Mouse (Mus musculus): ENCODE results near the gene Matk.
"Not testable (repeated sequence)": the region's sequence is repeated elsewhere in the genome, so short reads cannot be mapped to it uniquely, and the experiment has no call there.

Matk gene

GRCm38 (mm10) chr10:81252424-81253419 is at the start of gene Matk:
Gene Matk (plus strand): TSS chr10:81252935.
- DNase-seq, result peak; percentile 73

DNA sequence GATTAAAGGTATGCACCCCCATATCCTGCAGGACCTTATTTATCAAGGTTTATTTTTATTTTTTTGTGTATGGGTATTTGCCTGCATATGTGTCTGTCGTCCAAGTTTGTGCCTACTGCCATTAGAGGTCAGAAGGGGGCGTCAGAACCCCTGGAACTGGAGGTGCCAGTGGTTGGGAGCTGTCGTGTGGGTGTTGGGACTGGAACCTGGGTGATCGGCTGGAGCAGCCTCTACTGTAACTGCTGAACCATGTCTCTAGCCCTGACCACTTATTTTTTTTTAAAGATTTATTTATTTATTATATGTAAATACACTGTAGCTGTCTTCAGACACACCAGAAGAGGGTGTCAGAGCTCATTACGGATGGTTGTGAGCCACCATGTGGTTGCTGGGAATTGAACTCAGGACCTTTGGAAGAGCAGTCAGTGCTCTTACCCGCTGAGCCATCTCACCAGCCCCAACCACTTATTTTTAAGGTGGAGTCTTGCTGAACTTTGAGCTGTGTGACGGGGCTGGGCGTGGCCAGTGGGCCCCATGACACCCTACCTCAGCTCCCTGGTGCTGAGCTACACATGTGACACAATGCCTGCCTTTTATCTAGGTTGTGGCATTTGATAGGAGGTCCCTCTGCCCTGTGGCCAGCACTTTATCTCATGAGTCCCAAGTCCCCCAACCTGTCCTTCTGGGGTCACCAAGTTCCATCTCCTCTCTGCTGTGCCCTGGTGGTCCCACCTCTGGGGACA is 49.6 kb upstream of the Matk start:
- DNase-seq, result no peak

- no peak for DNase-seq
Observed at GRCm38 (mm10) chr10:81204137-81204536, 48.6 kb upstream of the Matk start.

GRCm38 (mm10) chr10:81210154-81210553 is 42.6 kb upstream of the Matk start:
- no peak for DNase-seq

GRCm38 (mm10) chr10:81216260-81216659 is 36.5 kb upstream of the Matk start:
- no peak for DNase-seq

GRCm38 (mm10) chr10:81216810-81217209 is 35.9 kb upstream of the Matk start:
- no peak for DNase-seq

- DNase-seq, result peak; percentile 45
Observed at GRCm38 (mm10) chr10:81217267-81217666, 35.5 kb upstream of the Matk start.

GRCm38 (mm10) chr10:81217964-81218363 is 34.8 kb upstream of the Matk start:
- DNase-seq, result peak; percentile 81

GRCm38 (mm10) chr10:81221402-81222015 is 31.2 kb upstream of the Matk start:
- DNase-seq, result no peak

GRCm38 (mm10) chr10:81223731-81224130 is 29.0 kb upstream of the Matk start:
- not testable (repeated sequence) for DNase-seq

DNA sequence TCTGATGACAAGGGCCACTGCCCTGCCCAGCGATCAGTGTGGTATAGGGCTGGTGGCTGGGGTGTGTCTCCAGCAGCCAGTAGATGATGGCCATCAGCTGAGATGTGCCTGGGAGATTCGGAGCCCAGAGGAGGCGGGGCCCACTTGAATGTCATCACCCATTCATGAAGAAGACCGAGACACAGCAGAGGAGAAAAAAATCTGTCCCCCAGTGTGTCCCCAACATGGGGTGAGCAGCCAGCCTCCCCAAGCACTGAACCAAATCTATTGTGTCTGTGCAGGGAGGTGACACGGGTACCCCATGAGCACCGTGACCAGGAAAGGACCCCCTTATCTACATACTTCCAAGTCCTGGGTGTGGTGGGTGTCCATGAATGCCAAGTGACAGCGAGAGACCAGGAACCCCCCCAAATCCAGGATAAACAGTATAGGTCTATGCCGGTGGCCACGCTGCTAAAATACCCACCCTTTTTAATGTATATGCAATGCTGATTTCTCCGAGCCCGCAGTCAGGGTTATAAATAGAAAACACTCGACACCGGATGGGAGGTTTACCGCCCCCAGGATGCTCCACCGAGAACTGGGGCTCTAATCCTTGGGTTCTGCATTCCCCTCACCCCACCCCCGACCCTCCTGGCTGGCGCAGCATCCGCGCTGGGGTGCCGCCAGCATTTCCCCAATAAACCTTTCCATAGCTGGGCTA is 22.8 kb upstream of the Matk start:
- no peak for DNase-seq

GRCm38 (mm10) chr10:81230438-81231332 is 22.1 kb upstream of the Matk start, which contains the start of gene Atcay:
Gene Atcay (minus strand): TSS chr10:81230833.
- DNase-seq, result peak; percentile 36

DNA sequence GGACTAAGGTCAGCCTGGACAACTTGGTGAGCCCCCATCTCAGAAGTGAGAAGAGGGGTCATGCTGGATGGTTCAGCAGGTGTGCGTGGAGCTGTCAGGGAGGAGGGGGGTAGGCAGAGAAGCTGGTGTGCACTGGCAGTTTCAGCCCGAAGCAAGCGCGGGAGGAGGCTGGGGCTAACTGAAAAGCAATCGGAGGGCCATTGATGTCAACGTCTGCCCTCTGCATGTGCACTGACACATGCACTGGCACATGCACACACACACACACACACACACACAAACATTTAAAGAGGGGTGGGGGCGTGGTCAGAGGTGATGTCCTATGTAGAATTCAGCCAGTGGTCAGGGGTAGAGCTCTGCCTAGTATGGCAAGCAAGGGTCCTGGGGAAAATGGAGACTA is 21.3 kb upstream of the Matk start:
- no peak for DNase-seq

GRCm38 (mm10) chr10:81232580-81233225 is 20.0 kb upstream of the Matk start, which contains the start of gene Zfr2:
Gene Zfr2 (plus strand): TSS chr10:81233155.
- peak; percentile 93 for DNase-seq

DNA sequence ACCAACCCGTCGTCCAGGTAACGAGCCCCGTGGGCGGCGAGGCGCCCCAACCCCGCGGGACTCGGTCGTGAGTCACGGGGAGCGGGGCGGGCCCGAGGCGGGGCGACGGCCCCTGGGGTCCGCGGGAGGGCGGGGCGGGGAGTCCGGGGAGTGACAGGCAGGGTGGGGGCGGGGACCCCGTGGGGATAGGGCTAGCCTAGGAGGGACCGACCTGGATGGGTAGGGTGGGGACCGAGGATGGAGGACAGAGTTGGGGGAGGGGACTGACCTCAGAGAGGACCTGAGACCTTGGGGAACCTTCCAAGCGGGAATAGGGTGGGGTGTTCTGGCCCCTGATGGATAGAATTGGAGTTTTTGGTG is 19.5 kb upstream of the Matk start:
- no peak for DNase-seq

DNA sequence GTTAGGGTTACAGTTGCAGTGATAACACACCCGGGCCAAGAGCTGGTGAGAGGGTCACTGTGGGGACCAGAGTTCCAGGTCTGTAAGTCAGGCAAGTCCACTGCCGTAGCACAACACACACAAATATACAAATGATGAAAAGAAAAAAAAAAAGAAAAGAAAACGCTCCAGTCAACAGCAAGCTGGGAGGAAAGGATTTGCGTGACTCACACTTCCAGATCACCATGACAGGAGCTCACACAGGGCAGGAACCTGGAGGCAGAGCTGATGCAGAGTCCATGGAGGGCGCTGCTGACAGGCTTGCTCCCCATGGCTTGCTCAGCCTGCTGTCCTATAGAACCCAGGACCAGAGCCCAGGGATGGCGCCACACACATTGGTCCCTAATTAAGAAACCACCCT is 18.5 kb upstream of the Matk start:
- DNase-seq, result no peak

DNA sequence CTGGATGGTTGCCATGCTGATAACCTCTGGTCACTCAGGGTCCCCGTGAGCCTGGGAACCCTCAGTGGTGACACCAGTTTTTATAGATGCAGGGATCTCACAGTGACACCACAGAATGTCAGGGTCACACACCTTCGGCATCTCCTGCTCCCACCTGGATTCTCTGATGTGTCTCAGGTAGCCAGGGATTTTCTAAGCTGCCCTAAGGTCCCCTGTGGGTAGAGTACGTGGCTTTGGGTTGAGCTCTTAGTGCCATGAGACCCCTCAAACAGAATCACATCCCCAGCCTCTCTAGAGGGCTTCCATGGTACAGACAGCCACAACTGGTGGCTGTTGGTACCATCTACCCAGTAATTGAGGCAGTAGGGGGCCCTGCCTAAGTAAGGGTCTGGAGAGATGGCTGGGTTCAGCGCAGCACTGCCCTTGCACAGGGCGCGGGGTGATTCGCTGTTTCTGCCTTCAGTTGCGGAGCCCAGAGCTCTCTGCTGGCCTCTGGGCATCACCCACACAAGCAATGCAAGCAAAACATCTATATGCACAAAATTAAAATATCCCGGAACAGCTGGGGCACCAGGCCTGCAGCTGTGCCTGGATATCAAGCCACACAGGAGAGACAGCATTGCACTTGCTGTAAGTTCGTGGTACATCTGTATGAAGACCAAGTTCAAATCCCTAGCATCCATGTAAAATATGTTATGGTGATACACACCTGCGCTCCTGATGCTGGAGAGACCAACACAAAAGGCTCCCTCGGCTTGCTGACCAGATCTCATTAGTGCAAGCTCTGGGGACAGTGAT is 16.1 kb upstream of the Matk start:
- no peak for DNase-seq

DNA sequence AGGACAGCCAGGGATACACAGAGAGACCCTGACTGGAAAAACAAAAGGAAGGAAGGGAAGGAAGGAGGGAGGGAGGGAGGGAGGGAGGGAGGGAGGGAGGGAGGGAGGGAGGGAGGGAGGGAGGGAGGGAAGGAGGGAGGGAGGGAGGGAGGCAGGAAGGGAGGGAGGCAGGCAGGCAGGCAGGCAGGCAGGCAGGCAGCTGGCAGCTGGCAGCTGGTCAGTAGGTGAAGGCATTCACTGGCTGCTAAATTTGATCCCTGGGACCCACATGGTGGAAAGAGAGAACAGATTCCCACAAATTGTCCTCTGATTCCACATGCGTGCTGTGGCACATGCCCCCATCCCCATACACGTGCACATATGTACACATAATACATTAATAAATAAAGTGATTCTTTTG is 14.1 kb upstream of the Matk start:
- no peak for DNase-seq

- DNase-seq, result peak; percentile 78
Observed at GRCm38 (mm10) chr10:81240876-81241275, 11.9 kb upstream of the Matk start.

DNA sequence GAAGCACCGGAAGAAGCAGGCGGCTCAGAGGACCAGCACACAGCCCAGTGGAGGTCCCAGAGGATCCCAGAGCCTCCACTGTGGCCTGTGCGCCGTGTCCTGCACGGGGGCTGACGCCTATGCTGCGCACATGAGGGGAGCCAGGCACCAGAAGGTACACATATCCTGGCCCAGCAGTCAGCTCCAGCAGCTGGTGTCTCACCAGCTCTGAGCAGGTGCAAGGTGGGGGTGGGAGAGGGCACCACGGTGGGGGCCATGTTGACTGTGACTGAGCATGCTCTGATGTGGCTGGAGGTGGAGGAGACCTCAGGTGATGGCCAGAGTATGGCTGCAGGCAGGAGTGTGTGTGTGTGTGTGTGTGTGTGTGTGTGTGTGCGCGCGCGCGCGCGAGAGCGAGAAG is 10.7 kb upstream of the Matk start:
- DNase-seq, result peak; percentile 42
